Mouse (Mus musculus): ENCODE results near the gene Rasal2. TPM values are rescaled to one million over a fixed set of nuclear protein-coding genes. Genes with fewer than 3 reads are reported as not detected.

Rasal2 gene
- polyA plus RNA-seq, 1 experiment from 2014 or later = 4.0 TPM

- no peaks in the 10 kb centered on the region for H3K9me3 ChIP-seq (ENCODE audit: control insufficient read depth, low read length)
- H3K4me3 ChIP-seq (ENCODE audit: low read length) = peak overlapping the region; percentile 92
- H3K4me1 ChIP-seq (ENCODE audit: control insufficient read depth, insufficient read depth, low read length) = no peaks in the 10 kb centered on the region; the same call in 1 of the 2 replicates
- no peak for ATAC-seq
- peak overlapping the region; percentile 85; the same call in 1 of the 2 replicates for H3K9ac ChIP-seq (ENCODE audit: low read depth, low read length)
- no peak overlapping the region for H3K27ac ChIP-seq (ENCODE audit: low read length)
- no peaks in the 10 kb centered on the region for H3K36me3 ChIP-seq (ENCODE audit: control insufficient read depth, insufficient read depth, low read length)
- peak overlapping the region; percentile 81 for H3K4me2 ChIP-seq (ENCODE audit: low read depth, low read length)
- WGBS = 17% methylated on average over 8 of the region's 8 CpGs
- H3K27me3 ChIP-seq (replicated peaks; ENCODE audit: control insufficient read depth, insufficient read depth, low read length) = no peaks in the 10 kb centered on the region
Observed at GRCm38 (mm10) chr1:157410937-157411336, 1.5 kb downstream of the Rasal2 start.

- H3K4me3 ChIP-seq (ENCODE audit: low read length) = no peak overlapping the region
- no peak for ATAC-seq
Observed at GRCm38 (mm10) chr1:157409648-157410047, 2.7 kb downstream of the Rasal2 start.

GRCm38 (mm10) chr1:157388027-157388426 lies 24.4 kb downstream of the Rasal2 start:
- 67% methylated on average over 4 of the region's 4 CpGs for WGBS
- Histone ChIP-seq H3K9me3 (ENCODE audit: control insufficient read depth, low read length) (no peaks in the 10 kb centered on the region), H3K27me3 (replicated peaks; ENCODE audit: control insufficient read depth, insufficient read depth, low read length) (no peaks in the 10 kb centered on the region), H3K36me3 (ENCODE audit: control insufficient read depth, insufficient read depth, low read length) (no peaks in the 10 kb centered on the region), H3K4me3 (ENCODE audit: low read length) (no peak overlapping the region), H3K4me1 (ENCODE audit: control insufficient read depth, insufficient read depth, low read length) (no peaks in the 10 kb centered on the region), H3K27ac (ENCODE audit: low read length) (no peak overlapping the region), H3K4me2 (ENCODE audit: low read depth, low read length) (no peak overlapping the region), H3K9ac (ENCODE audit: low read depth, low read length) (no peak overlapping the region)
- ATAC-seq = no peak

More at GRCm38 (mm10) chr1:157409648-157410047, 2.7 kb downstream of the Rasal2 start:
- no peak overlapping the region for H3K4me2 ChIP-seq (ENCODE audit: low read depth, low read length)
- no peaks in the 10 kb centered on the region for H3K27me3 ChIP-seq (replicated peaks; ENCODE audit: control insufficient read depth, insufficient read depth, low read length)
- 81% methylated on average over 2 of the region's 2 CpGs for WGBS
- no peaks in the 10 kb centered on the region for H3K36me3 ChIP-seq (ENCODE audit: control insufficient read depth, insufficient read depth, low read length)
- no peak overlapping the region for H3K9ac ChIP-seq (ENCODE audit: low read depth, low read length)
- no peak overlapping the region for H3K27ac ChIP-seq (ENCODE audit: low read length)
- no peaks in the 10 kb centered on the region for H3K9me3 ChIP-seq (ENCODE audit: control insufficient read depth, low read length)
- H3K4me1 ChIP-seq (ENCODE audit: control insufficient read depth, insufficient read depth, low read length) = no peaks in the 10 kb centered on the region; the same call in 1 of the 2 replicates

GRCm38 (mm10) chr1:157380694-157381093 lies 31.7 kb downstream of the Rasal2 start:
- WGBS = 71% methylated on average over 2 of the region's 2 CpGs
- no peaks in the 10 kb centered on the region for H3K4me1 ChIP-seq (ENCODE audit: control insufficient read depth, insufficient read depth, low read length)
- no peaks in the 10 kb centered on the region for H3K9me3 ChIP-seq (ENCODE audit: control insufficient read depth, low read length)
- H3K36me3 ChIP-seq (ENCODE audit: control insufficient read depth, insufficient read depth, low read length) = no peaks in the 10 kb centered on the region
- H3K4me2 ChIP-seq (ENCODE audit: low read depth, low read length) = no peak overlapping the region
- no peak overlapping the region for H3K4me3 ChIP-seq (ENCODE audit: low read length)
- no peak for ATAC-seq
- H3K9ac ChIP-seq (ENCODE audit: low read depth, low read length) = no peak overlapping the region
- H3K27ac ChIP-seq (ENCODE audit: low read length) = no peak overlapping the region
- no peaks in the 10 kb centered on the region for H3K27me3 ChIP-seq (replicated peaks; ENCODE audit: control insufficient read depth, insufficient read depth, low read length)

GRCm38 (mm10) chr1:157370397-157370796 lies 42.0 kb downstream of the Rasal2 start:
- no peak overlapping the region for H3K9ac ChIP-seq (ENCODE audit: low read depth, low read length)
- H3K27me3 ChIP-seq (replicated peaks; ENCODE audit: control insufficient read depth, insufficient read depth, low read length) = no peaks in the 10 kb centered on the region
- H3K27ac ChIP-seq (ENCODE audit: low read length) = no peak overlapping the region
- no peaks in the 10 kb centered on the region for H3K36me3 ChIP-seq (ENCODE audit: control insufficient read depth, insufficient read depth, low read length)
- no peaks in the 10 kb centered on the region for H3K9me3 ChIP-seq (ENCODE audit: control insufficient read depth, low read length)
- no peaks in the 10 kb centered on the region for H3K4me1 ChIP-seq (ENCODE audit: control insufficient read depth, insufficient read depth, low read length)
- H3K4me3 ChIP-seq (ENCODE audit: low read length) = no peak overlapping the region
- 88% methylated on average over 2 of the region's 2 CpGs for WGBS
- no peak overlapping the region for H3K4me2 ChIP-seq (ENCODE audit: low read depth, low read length)
- no peak for ATAC-seq

- Histone ChIP-seq H3K36me3 (ENCODE audit: control insufficient read depth, insufficient read depth, low read length) (no peaks in the 10 kb centered on the region), H3K4me3 (ENCODE audit: low read length) (no peak overlapping the region), H3K4me1 (ENCODE audit: control insufficient read depth, insufficient read depth, low read length) (no peaks in the 10 kb centered on the region), H3K4me2 (ENCODE audit: low read depth, low read length) (no peak overlapping the region), H3K9me3 (ENCODE audit: control insufficient read depth, low read length) (no peaks in the 10 kb centered on the region), H3K27ac (ENCODE audit: low read length) (no peak overlapping the region), H3K9ac (ENCODE audit: low read depth, low read length) (no peak overlapping the region), H3K27me3 (replicated peaks; ENCODE audit: control insufficient read depth, insufficient read depth, low read length) (no peaks in the 10 kb centered on the region)
- ATAC-seq = no peak
- 77% methylated on average over 5 of the region's 5 CpGs for WGBS
Observed at GRCm38 (mm10) chr1:157368316-157368715, 44.1 kb downstream of the Rasal2 start.

GRCm38 (mm10) chr1:157346661-157347060 lies 65.7 kb downstream of the Rasal2 start:
- H3K4me1 ChIP-seq (ENCODE audit: control insufficient read depth, insufficient read depth, low read length) = no peaks in the 10 kb centered on the region
- no peaks in the 10 kb centered on the region for H3K9me3 ChIP-seq (ENCODE audit: control insufficient read depth, low read length)
- H3K36me3 ChIP-seq (ENCODE audit: control insufficient read depth, insufficient read depth, low read length) = no peaks in the 10 kb centered on the region
- no peak for ATAC-seq
- no peaks in the 10 kb centered on the region for H3K27me3 ChIP-seq (replicated peaks; ENCODE audit: control insufficient read depth, insufficient read depth, low read length)
- no peak overlapping the region for H3K4me2 ChIP-seq (ENCODE audit: low read depth, low read length)
- H3K27ac ChIP-seq (ENCODE audit: low read length) = no peak overlapping the region
- H3K9ac ChIP-seq (ENCODE audit: low read depth, low read length) = no peak overlapping the region
- no peak overlapping the region for H3K4me3 ChIP-seq (ENCODE audit: low read length)
- WGBS = 83% methylated on average over 1 of the region's 1 CpGs

GRCm38 (mm10) chr1:157343519-157343918 lies 68.9 kb downstream of the Rasal2 start:
- Histone ChIP-seq H3K9ac (ENCODE audit: low read depth, low read length) (no peak overlapping the region), H3K27ac (ENCODE audit: low read length) (no peak overlapping the region), H3K9me3 (ENCODE audit: control insufficient read depth, low read length) (no peaks in the 10 kb centered on the region), H3K36me3 (ENCODE audit: control insufficient read depth, insufficient read depth, low read length) (no peaks in the 10 kb centered on the region), H3K4me2 (ENCODE audit: low read depth, low read length) (no peak overlapping the region), H3K4me1 (ENCODE audit: control insufficient read depth, insufficient read depth, low read length) (no peaks in the 10 kb centered on the region), H3K27me3 (replicated peaks; ENCODE audit: control insufficient read depth, insufficient read depth, low read length) (no peaks in the 10 kb centered on the region), H3K4me3 (ENCODE audit: low read length) (no peak overlapping the region)
- no peak for ATAC-seq

- WGBS = 69% methylated on average over 3 of the region's 3 CpGs
- H3K4me3 ChIP-seq (ENCODE audit: low read length) = no peak overlapping the region
Observed at GRCm38 (mm10) chr1:157334834-157335233, 77.6 kb downstream of the Rasal2 start.

GRCm38 (mm10) chr1:157328068-157328467 lies 84.3 kb downstream of the Rasal2 start:
- Histone ChIP-seq H3K4me2 (ENCODE audit: low read depth, low read length) (no peak overlapping the region), H3K36me3 (ENCODE audit: control insufficient read depth, insufficient read depth, low read length) (no peaks in the 10 kb centered on the region), H3K4me1 (ENCODE audit: control insufficient read depth, insufficient read depth, low read length) (no peaks in the 10 kb centered on the region), H3K9me3 (ENCODE audit: control insufficient read depth, low read length) (no peaks in the 10 kb centered on the region), H3K27ac (ENCODE audit: low read length) (no peak overlapping the region), H3K9ac (ENCODE audit: low read depth, low read length) (no peak overlapping the region), H3K27me3 (replicated peaks; ENCODE audit: control insufficient read depth, insufficient read depth, low read length) (no peaks in the 10 kb centered on the region), H3K4me3 (ENCODE audit: low read length) (no peak overlapping the region)
- no peak for ATAC-seq

More at GRCm38 (mm10) chr1:157334834-157335233, 77.6 kb downstream of the Rasal2 start:
- H3K4me2 ChIP-seq (ENCODE audit: low read depth, low read length) = no peak overlapping the region
- no peaks in the 10 kb centered on the region for H3K4me1 ChIP-seq (ENCODE audit: control insufficient read depth, insufficient read depth, low read length)
- no peaks in the 10 kb centered on the region for H3K36me3 ChIP-seq (ENCODE audit: control insufficient read depth, insufficient read depth, low read length)
- no peaks in the 10 kb centered on the region for H3K9me3 ChIP-seq (ENCODE audit: control insufficient read depth, low read length)
- H3K27me3 ChIP-seq (replicated peaks; ENCODE audit: control insufficient read depth, insufficient read depth, low read length) = no peaks in the 10 kb centered on the region
- no peak overlapping the region for H3K27ac ChIP-seq (ENCODE audit: low read length)
- no peak overlapping the region for H3K9ac ChIP-seq (ENCODE audit: low read depth, low read length)
- ATAC-seq = no peak

Data from intestine, embryonic 16.5 days (tissue).